Mouse (Mus musculus): ENCODE measurements around the gene Pbx2. TPM values are rescaled to one million over a fixed set of nuclear protein-coding genes. Genes with fewer than 3 reads are reported as not detected.

Pbx2 gene
- total RNA-seq, 2 experiments from 2014 or later, result 31.1 to 31.3 TPM

DNA sequence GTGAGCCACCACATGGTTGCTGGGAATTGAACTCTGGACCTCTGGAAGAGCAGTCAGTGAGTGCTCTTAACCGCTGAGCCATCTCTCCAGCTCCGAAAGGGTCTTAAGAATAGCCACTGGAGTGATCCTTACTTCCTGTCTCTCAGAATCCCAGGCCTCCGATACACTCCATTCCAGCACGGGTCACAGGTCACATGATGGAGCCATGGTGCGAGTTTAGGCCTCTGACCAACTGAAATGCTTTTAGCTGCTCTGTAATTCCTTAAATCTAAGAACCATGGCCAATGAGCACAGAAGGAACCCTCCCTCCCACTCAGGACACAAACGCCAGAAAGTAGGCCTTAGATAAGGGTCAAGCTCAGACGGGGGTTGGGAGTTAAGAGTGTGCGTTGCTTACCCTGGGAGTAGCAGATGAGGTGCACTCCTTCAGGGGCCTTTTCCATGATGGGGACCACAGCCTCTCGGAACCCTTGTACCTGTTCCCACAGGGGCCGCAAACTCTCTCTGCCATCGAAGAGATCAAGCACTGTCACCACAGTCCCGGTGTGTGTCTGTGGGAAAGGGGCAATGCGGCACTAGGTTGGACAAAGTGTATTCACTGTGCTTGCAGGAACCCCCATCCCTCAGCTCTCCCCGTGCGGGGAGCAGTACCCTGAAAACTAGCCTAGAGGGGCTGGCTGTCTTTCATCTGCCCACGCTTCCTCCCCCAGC is 35.2 kb downstream of the Pbx2 start:
- ATAC-seq (replicated peaks; ENCODE audit: low FRiP score, low TSS enrichment, poor library complexity, severe bottlenecking), result no peak

DNA sequence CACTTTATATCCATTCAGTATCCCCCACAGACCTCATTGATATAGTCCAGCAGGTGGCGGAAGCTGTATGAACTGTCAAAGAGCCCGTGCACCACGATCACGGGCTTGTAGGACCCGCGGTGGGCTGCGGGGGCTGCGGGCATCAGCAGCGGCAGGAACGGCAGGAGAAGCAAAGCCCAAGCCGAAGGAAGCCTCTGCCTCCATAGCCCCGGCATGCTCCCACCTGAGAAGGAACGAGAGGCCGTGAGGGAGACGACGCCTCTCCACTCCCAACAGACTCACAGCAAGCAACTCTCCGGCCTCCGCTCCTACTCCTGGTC is 35.7 kb downstream of the Pbx2 start:
- peak; percentile 48; the same call in 1 of the 2 replicates for ATAC-seq (replicated peaks; ENCODE audit: low FRiP score, low TSS enrichment, poor library complexity, severe bottlenecking)

DNA sequence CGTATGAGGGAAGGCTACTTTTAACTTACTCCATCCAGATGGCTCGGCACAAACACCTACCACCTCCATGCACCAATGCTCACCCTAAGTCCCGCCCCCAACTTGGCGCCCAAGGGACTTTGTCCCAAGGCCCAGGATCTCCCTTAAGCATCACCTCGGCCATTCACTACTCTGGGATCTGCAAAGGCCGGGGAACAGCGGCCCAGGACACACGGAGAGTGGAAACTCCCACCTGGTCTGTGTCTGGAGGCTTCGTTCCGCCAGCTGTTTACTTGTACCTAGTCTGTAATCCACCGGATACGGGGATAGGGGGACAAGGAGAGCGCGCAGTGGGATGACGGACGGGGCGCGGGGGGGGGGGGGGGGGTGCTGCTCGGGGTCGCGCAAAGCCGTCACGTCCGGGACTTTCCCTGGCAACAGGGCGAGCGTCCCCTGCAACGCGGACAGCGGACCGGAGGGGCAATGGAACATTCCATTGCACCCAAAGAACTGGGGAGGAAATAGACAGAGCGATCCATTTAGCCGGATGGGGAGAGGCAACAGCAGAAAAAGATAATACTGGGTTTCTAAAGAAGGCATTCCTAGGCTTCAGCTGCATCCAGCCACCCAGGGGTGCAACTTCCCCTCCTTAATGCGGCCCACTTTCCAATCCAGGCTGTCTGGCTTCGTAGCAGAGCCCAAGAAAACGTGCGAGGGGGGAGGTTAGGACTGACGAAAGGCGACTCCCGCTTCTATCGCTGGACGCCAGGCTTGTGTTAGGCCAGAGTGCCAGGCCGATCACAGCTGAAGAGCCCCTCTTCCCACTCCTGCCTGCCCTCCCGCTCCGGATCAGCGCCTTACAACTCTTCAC is 36.3 kb downstream of the Pbx2 start:
- ATAC-seq (replicated peaks; ENCODE audit: low FRiP score, low TSS enrichment, poor library complexity, severe bottlenecking), result peak; percentile 72

DNA sequence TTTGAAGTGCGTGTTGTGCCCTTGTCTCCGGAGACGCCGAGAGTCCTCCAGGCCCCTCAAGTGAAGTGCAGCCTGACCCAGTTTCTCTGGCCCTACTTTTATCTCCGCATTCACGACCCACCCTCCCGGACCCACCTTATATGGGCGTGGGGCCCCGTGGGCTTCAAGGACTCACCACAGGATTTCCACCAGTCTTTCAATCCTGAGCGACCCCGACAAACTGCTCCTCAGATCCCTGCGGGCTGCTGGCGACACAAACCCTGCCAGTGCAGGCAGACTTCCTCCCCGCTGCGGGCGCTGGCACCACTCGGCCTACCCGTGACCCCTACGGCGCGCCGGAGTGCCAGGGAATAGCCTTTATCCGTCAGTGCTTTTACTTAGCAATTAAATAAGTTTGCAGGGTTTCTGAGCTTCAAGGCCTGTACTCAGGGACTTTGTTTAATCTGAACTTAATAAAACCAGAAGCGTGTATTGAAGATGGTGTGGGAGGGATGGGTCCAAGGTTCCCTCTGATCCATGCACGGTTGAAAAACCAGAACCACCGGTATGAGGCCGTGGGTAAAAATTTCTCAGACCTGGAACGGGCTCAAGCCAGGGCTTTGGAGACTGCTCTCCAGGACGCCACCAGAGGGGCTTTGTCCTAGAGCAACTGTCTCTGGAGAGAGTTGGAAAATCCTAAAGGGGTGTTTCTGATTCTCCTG is 37.0 kb downstream of the Pbx2 start, which contains the start of gene Ppt2:
TSS of gene Ppt2 (minus strand) at position 568 of the 701 bp plus-strand sequence.
- no peak for ATAC-seq (replicated peaks; ENCODE audit: low FRiP score, low TSS enrichment, poor library complexity, severe bottlenecking)

- no peak for ATAC-seq (replicated peaks; ENCODE audit: low FRiP score, low TSS enrichment, poor library complexity, severe bottlenecking)
These were observed 37.5 kb downstream of the Pbx2 start for GRCm38 (mm10) chr17:34628644-34628967.

DNA sequence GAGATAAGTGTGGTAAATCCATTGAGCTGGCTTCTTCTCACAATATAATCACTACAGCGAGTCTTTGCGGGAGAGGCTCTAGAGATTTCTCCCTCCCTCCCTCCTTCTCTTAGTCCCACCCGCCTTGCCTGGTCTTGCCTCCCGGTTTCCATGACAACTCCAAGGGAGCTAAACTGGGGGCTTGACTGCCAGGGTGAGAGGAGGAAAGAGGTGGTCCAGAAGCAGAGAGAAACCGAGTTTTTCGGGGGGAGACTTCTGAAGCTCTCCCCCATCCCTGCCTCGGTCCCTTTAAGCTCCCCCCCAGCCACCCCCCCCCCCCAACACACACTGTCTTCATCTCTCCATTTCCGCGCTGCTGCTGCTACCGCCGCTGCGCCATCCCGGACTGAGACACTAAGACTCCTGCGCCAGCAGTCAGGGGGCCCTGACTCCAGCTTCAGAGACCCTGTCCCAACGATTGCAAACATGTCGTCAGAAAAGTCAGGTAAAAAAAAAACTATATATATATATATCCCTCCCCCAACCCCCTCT is 38.2 kb downstream of the Pbx2 start, which contains the start of gene Prrt1:
TSS of gene Prrt1 (plus strand) at position 313 of the 531 bp plus-strand sequence.
- ATAC-seq (replicated peaks; ENCODE audit: low FRiP score, low TSS enrichment, poor library complexity, severe bottlenecking), result no peak

- ATAC-seq (replicated peaks; ENCODE audit: low FRiP score, low TSS enrichment, poor library complexity, severe bottlenecking), result no peak
These were observed 38.9 kb downstream of the Pbx2 start for GRCm38 (mm10) chr17:34629796-34630603.

GRCm38 (mm10) chr17:34630761-34631301 is 39.8 kb downstream of the Pbx2 start:
- no peak for ATAC-seq (replicated peaks; ENCODE audit: low FRiP score, low TSS enrichment, poor library complexity, severe bottlenecking)

- ATAC-seq (replicated peaks; ENCODE audit: low FRiP score, low TSS enrichment, poor library complexity, severe bottlenecking), result no peak
These were observed 40.6 kb downstream of the Pbx2 start for GRCm38 (mm10) chr17:34631647-34632046.

DNA sequence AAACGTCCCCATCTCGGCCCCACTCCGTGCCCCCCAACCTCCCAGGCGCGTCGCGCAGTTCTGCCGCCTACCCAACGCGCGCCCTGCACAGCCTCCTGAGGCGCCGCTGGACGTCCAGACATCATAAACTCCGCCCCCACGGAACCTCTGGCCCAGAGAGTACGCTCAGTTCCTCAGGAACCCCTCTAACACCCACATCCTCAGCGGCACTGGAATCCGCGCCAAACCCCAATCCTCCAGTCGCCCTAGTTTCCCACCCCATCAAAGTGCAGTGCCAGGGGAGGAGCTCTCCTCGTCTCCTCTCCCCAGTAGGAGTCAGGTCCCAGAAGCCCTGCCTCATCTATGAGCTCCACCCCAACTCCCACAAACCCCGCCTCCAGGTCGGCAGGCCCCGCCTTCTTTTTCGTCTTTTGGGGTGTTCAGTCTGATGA is 41.2 kb downstream of the Pbx2 start:
- peak; percentile 91 for ATAC-seq (replicated peaks; ENCODE audit: low FRiP score, low TSS enrichment, poor library complexity, severe bottlenecking)

DNA sequence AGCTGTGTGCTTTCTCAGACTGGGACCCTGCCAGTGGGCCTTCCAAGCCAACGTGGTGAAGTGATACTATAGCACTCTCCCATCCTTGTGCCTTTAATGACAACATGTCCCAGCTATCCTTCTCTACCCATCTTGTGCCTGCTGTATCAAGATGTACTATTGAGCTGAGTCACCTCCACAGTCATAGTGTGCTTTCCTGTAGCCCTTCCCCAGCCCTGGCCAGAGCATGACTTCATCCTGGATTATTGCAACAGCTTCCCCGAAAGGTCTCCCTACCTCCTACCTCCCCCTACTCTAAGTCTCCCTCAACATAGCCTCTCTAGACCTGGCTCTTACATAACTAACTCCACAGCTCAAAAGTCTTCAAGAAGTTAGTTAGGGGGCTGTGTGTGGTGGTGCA is 44.6 kb downstream of the Pbx2 start:
- no peak for ATAC-seq (replicated peaks; ENCODE audit: low FRiP score, low TSS enrichment, poor library complexity, severe bottlenecking)

DNA sequence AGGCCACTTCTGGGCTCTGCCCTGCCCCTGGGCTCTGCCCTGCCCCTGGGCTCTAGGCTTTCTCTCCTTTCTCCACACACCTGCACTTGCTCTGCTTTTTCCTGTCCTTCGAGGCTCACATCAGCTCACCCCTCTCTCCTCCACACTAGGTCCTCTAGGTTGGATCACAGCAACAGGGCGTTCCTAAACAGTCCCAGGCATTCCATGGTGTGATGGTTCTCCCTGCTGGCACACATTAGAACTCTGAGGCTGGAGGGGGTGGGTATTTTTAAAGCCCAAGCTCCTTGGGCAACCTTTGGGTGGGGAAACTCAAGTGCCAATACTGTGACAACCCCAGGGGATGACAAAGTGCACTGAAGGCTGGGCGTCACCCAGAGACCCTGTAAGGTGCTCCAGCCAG is 46.4 kb downstream of the Pbx2 start:
- ATAC-seq (replicated peaks; ENCODE audit: low FRiP score, low TSS enrichment, poor library complexity, severe bottlenecking), result no peak

DNA sequence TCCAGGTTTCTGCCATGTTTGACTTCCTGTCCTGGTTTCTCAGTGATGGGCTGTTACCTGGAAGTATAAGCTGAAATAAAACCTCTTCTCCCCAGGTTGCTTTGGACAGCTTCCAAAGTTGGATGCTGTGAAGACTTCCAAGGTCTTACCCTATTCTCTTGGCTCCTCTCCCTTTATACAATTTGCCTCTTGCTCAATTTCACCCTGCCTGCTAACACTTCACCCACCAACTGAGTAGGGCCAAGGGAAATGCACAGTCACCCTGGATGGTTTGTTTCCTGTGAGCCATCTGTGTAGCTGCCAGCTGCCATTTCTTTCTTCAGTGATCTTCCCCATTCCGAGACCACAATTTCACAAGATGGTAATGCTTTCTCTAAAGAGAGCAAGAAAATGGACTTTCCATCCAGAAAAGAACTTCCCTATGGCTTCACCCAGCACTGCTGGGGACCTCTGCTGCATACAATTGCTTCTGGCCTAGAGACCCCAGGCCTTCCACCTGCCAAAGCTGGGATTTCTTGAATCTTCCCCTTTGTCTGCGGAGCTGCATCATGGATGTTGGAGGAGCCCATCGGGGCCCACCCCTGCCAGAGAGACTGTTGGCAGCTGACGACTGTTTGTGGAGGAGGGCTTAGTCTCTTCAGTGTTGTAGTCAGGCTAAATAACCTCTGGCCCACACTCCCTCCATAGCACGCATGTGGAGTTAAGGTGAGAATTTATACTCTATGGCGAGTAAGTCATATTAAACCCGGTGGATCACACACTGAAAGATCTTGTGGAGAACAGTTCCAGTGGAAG is 48.6 kb downstream of the Pbx2 start:
- ATAC-seq (replicated peaks; ENCODE audit: low FRiP score, low TSS enrichment, poor library complexity, severe bottlenecking), result no peak

DNA sequence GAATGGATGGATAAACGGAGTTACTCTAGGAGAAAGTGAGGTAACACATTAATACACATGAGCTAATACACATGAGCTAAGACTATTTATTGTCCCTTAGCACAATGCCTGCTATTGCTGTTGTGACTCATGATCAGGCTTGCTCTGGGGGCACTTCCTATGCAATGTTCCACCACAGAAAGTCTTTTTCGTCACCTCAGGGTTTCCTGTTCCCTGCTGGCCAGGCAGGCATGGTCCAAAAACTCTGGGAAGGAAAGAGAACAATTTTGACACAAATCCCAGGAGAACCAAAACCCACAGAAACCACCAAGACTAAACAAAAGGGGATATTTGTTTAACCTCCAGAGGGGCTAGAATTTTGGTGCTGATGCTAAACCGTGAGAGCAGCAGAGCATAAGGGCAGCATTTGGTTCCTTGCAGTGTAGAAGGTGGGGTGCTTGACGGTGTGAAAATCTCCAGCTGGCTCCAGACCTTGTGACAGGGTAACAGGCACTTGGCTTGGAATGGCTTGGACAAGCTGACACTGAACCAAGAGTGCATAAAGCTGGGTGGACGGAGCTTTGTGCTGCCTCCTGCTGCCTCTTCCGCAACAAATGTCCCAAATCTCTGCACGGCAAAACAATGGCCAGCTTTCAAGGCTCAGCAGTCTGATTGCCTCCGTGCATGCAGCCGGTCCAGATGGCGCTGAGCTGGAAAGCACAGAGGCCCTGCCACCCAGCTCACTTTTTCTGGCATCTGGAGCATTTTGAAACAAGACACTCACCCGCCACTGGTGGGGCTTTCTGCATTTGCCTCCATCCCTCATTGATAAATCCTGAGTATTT is 49.9 kb downstream of the Pbx2 start:
- ATAC-seq (replicated peaks; ENCODE audit: low FRiP score, low TSS enrichment, poor library complexity, severe bottlenecking), result no peak

DNA sequence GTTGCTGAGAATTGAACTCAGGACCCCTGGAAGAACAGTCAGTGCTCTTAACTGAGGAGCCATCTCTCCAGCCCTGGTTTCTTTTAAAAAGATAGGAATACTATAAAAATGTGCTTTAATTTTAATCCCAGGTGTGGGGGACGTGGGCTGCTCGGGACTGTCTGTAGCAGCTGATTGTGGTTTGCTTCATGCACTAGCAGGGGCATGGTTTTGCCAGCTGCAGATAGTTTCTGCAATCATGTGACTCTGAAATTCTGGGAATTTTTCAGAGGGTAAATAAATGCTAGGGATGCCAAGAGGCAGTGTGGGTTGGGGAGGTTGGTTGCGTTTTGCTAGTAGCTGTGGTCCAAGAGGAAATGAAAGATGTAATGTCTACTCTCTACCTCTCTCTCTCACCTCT is 50.9 kb downstream of the Pbx2 start:
- no peak for ATAC-seq (replicated peaks; ENCODE audit: low FRiP score, low TSS enrichment, poor library complexity, severe bottlenecking)

DNA sequence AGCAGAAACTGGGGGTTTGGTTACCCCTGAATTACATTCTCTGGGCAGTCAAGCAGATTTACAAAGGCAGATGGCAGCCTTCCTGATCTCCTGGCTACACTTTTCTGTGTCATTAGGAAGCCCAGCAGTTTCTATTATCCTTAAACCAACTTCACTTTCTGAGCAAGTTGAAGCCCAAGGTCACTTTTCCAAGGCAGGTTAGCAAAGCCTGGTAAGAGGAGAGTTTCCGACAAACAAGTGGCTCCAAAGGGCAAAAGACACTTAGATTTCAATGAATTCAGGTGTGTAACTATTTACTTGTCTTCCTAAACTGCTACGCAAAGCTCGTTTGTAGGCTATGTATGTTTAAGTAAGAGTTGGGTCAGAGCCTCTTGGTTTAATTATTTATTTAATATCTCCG is 52.3 kb downstream of the Pbx2 start:
- ATAC-seq (replicated peaks; ENCODE audit: low FRiP score, low TSS enrichment, poor library complexity, severe bottlenecking), result no peak

- no peak for ATAC-seq (replicated peaks; ENCODE audit: low FRiP score, low TSS enrichment, poor library complexity, severe bottlenecking)
These were observed 52.9 kb downstream of the Pbx2 start for GRCm38 (mm10) chr17:34643944-34644343.

Data from megakaryocyte-erythroid progenitor cell, adult 5-6 weeks (primary cell).